ENCODE assay signal across 32 mouse cellular contexts in the genomic region with DNA sequence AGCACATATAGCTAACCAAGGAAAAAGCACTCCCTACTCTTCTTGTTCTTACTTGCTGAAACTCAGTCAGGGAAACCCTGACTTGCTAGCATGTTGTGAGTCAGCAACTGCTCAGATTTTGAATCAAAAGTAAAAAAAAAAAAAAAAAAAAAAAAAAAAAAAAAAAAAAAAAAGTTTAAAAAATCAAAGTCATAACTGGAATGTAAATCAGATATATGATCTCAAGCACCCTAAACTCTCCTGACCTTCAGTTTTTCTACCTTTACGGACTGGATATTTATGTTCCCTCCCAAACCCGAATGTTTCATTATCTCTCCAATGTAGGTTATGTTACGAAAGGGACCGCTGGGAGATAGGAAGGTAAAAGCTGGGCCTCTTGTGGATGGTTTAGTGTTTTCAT.
"Had no signal": no experiment of that assay in that cellular context is flagged by ENCODE, and none has a peak within 500 bp of the region (broad histone marks: within the 10 kb centered on the region; RNA-seq: fewer than 3 reads in every experiment).

No protein-coding gene starts in this region.

- H3K27me3 ChIP-seq: heart, embryonic 12.5 days; heart, embryonic 13.5 days; heart, embryonic 15.5 days; hindbrain, embryonic 12.5 days; hindbrain, embryonic 13.5 days; hindbrain, embryonic 15.5 days; intestine, embryonic 15.5 days; kidney, embryonic 15.5 days had no signal

- H3K4me3 ChIP-seq: heart, embryonic 10.5 days; heart, embryonic 12.5 days; heart, embryonic 13.5 days; heart, embryonic 15.5 days; hindbrain, embryonic 10.5 days; hindbrain, embryonic 12.5 days; hindbrain, embryonic 13.5 days; hindbrain, embryonic 15.5 days; intestine, embryonic 15.5 days; kidney, embryonic 15.5 days; layer of hippocampus, adult 2 months; left cerebral cortex, adult 2 months had no signal

- H3K27ac ChIP-seq: heart, embryonic 10.5 days; heart, embryonic 13.5 days; heart, embryonic 15.5 days; hindbrain, embryonic 10.5 days; hindbrain, embryonic 12.5 days; hindbrain, embryonic 13.5 days; hindbrain, embryonic 14.5 days; hindbrain, embryonic 15.5 days; hindbrain, postnatal 0 days; intestine, embryonic 15.5 days; kidney, embryonic 15.5 days; kidney, postnatal 0 days; layer of hippocampus, adult 2 months; left cerebral cortex, adult 2 months had no signal

- H3K9ac ChIP-seq: heart, embryonic 12.5 days; heart, embryonic 13.5 days; heart, embryonic 15.5 days; hindbrain, embryonic 12.5 days; hindbrain, embryonic 13.5 days; hindbrain, embryonic 14.5 days; hindbrain, embryonic 15.5 days; intestine, embryonic 15.5 days; kidney, embryonic 15.5 days had no signal

- H3K36me3 ChIP-seq: heart, embryonic 10.5 days; heart, embryonic 12.5 days; heart, embryonic 13.5 days; heart, embryonic 15.5 days; hindbrain, embryonic 10.5 days; hindbrain, embryonic 12.5 days; hindbrain, embryonic 13.5 days; hindbrain, embryonic 15.5 days; intestine, embryonic 15.5 days; kidney, embryonic 15.5 days had no signal

- H3K9me3 ChIP-seq: heart, embryonic 10.5 days; heart, embryonic 12.5 days; heart, embryonic 13.5 days; heart, embryonic 15.5 days; hindbrain, embryonic 10.5 days; hindbrain, embryonic 12.5 days; hindbrain, embryonic 13.5 days; hindbrain, embryonic 15.5 days; intestine, embryonic 15.5 days; kidney, embryonic 15.5 days had no signal

- DNase-seq: heart, postnatal 10 days; heart, postnatal 14 days; heart, postnatal 36 days; heart, postnatal 4 days; kidney, adult 11 months; kidney, adult 18-20 months; kidney, adult 2 months; kidney, adult 8-10 months; kidney, adult 9 months; kidney, postnatal 10 days; kidney, postnatal 14 days; kidney, postnatal 25 days; kidney, postnatal 36 days; kidney, postnatal 4 days; layer of hippocampus, adult 9-11 months; layer of hippocampus, postnatal 36 days had no signal

- H3K4me2 ChIP-seq: heart, embryonic 11.5 days; heart, embryonic 12.5 days; heart, embryonic 13.5 days; heart, embryonic 15.5 days; hindbrain, embryonic 12.5 days; hindbrain, embryonic 13.5 days; hindbrain, embryonic 14.5 days; hindbrain, embryonic 15.5 days; intestine, embryonic 15.5 days; kidney, embryonic 15.5 days had no signal

- H3K4me1 ChIP-seq: heart, embryonic 10.5 days; heart, embryonic 12.5 days; heart, embryonic 13.5 days; heart, embryonic 15.5 days; hindbrain, embryonic 10.5 days; hindbrain, embryonic 12.5 days; hindbrain, embryonic 13.5 days; hindbrain, embryonic 15.5 days; intestine, embryonic 15.5 days; kidney, embryonic 15.5 days had no signal
